Mouse (Mus musculus): ENCODE data around the gene Slc18b1. TPM values are rescaled to one million over a fixed set of nuclear protein-coding genes. Genes with fewer than 3 reads are reported as not detected.

The Slc18b1 gene
- polyA plus RNA-seq, 1 experiment from 2014 or later = 19.1 TPM

- H3K27ac ChIP-seq = no peak overlapping the region
- no peaks in the 10 kb centered on the region for H3K4me1 ChIP-seq
- H3K9ac ChIP-seq = no peak overlapping the region
- no peak overlapping the region for H3K4me3 ChIP-seq (replicated peaks)
- H3K27me3 ChIP-seq = no peaks in the 10 kb centered on the region
- no peaks in the 10 kb centered on the region for H3K9me3 ChIP-seq (replicated peaks)
- H3K4me2 ChIP-seq = no peak overlapping the region
- H3K36me3 ChIP-seq = peaks cover 26% of the 10 kb centered on the region
- no peak for ATAC-seq (replicated peaks; ENCODE audit: low FRiP score)
These were observed 15.6 kb downstream of the Slc18b1 start for GRCm38 (mm10) chr10:23812438-23812759.

- no peaks in the 10 kb centered on the region for H3K9me3 ChIP-seq (replicated peaks)
- H3K4me1 ChIP-seq = no peaks in the 10 kb centered on the region
- no peak overlapping the region for H3K4me2 ChIP-seq
- 71% methylated on average over 11 of the region's 11 CpGs for WGBS
- no peaks in the 10 kb centered on the region for H3K27me3 ChIP-seq
- no peak overlapping the region for H3K9ac ChIP-seq
- H3K36me3 ChIP-seq = peaks cover 27% of the 10 kb centered on the region
- no peak for ATAC-seq (replicated peaks; ENCODE audit: low FRiP score)
- no peak overlapping the region for H3K27ac ChIP-seq
- no peak overlapping the region for H3K4me3 ChIP-seq (replicated peaks)
These were observed 16.3 kb downstream of the Slc18b1 start for GRCm38 (mm10) chr10:23812852-23813766.

GRCm38 (mm10) chr10:23815168-23815567 lies 18.4 kb downstream of the Slc18b1 start:
- Histone ChIP-seq H3K4me3 (replicated peaks) (no peak overlapping the region), H3K27ac (no peak overlapping the region), H3K9ac (no peak overlapping the region), H3K27me3 (no peaks in the 10 kb centered on the region), H3K36me3 (peaks cover 39% of the 10 kb centered on the region), H3K9me3 (replicated peaks) (no peaks in the 10 kb centered on the region), H3K4me2 (no peak overlapping the region), H3K4me1 (no peaks in the 10 kb centered on the region)
- ATAC-seq (replicated peaks; ENCODE audit: low FRiP score) = no peak
- 63% methylated on average over 1 of the region's 1 CpGs for WGBS

- Histone ChIP-seq H3K4me1 (no peaks in the 10 kb centered on the region), H3K27me3 (no peaks in the 10 kb centered on the region), H3K4me2 (no peak overlapping the region), H3K36me3 (peaks cover 45% of the 10 kb centered on the region), H3K9ac (no peak overlapping the region), H3K9me3 (replicated peaks) (no peaks in the 10 kb centered on the region), H3K27ac (no peak overlapping the region), H3K4me3 (replicated peaks) (no peak overlapping the region)
- no peak for ATAC-seq (replicated peaks; ENCODE audit: low FRiP score)
- WGBS = 90% methylated on average over 7 of the region's 7 CpGs
These were observed 19.5 kb downstream of the Slc18b1 start for GRCm38 (mm10) chr10:23816241-23816640.

GRCm38 (mm10) chr10:23826516-23826915 lies 29.7 kb downstream of the Slc18b1 start:
- 58% methylated on average over 7 of the region's 7 CpGs for WGBS
- ATAC-seq (replicated peaks; ENCODE audit: low FRiP score) = 0 out of 2 replicates have a peak, but pooled peaks have one; percentile 22
- no peak overlapping the region for H3K9ac ChIP-seq

DNA sequence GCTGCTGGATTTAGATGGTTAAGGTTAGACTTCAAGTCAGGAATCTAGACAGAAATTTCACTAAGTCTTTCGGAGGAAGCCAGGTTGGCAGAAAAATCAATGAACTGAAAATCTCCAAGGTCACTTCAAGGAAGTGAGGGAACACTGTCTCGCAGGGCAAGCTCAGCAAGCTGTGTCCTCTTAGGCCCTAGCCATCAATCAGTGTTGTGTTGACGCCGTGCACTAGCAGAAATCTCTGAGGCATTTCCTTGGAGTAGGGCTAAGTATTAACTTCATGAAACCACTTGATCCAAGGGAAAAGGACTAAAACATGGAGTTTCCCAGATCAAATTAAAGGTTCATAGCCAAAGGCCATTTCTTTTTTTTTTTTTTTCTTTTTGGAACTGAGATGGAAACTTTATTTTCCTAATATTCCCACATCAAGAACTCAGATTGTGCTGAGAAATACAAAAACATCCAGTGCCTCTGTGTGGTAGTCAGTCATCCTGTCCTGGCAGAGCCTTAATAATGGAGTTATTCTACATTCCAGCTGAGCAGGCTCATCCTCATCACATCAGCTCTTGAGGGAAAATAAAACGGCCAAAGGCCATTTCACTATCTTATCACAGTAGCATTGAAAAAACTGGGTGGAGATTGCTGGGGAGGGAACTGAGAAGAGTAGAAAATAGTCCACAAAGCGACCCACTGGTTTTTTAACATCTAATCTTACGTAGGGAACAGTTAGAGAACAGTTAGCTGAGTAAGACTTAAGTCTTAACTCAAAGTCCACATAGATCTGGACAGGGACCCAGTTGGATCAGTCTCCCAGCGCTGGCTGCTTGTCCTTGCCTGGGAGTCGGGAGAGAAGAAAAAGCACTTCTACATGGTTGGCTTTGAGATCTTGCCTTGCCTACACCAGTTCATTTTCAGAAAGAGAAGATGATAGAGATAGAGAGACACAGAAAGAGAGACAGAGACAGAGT lies 39.5 kb downstream of the Slc18b1 start:
- Histone ChIP-seq H3K4me1 (0 out of 2 replicates have a peak, but pooled peaks cover 5% of the 10 kb centered on the region), H3K4me3 (replicated peaks) (no peak overlapping the region), H3K4me2 (no peak overlapping the region), H3K9ac (no peak overlapping the region), H3K36me3 (no peaks in the 10 kb centered on the region), H3K27me3 (no peaks in the 10 kb centered on the region), H3K27ac (no peak overlapping the region; the same call in 1 of the 2 replicates), H3K9me3 (replicated peaks) (no peaks in the 10 kb centered on the region)
- peak; percentile 80 for ATAC-seq (replicated peaks; ENCODE audit: low FRiP score)
- 53% methylated on average over 9 of the region's 9 CpGs for WGBS

More at GRCm38 (mm10) chr10:23826516-23826915, 29.7 kb downstream of the Slc18b1 start:
- H3K36me3 ChIP-seq = peaks cover 45% of the 10 kb centered on the region
- H3K4me3 ChIP-seq (replicated peaks) = no peak overlapping the region
- no peaks in the 10 kb centered on the region for H3K4me1 ChIP-seq
- H3K9me3 ChIP-seq (replicated peaks) = no peaks in the 10 kb centered on the region
- H3K4me2 ChIP-seq = no peak overlapping the region
- H3K27ac ChIP-seq = peak overlapping the region; percentile 34; the same call in 1 of the 2 replicates
- H3K27me3 ChIP-seq = no peaks in the 10 kb centered on the region

DNA sequence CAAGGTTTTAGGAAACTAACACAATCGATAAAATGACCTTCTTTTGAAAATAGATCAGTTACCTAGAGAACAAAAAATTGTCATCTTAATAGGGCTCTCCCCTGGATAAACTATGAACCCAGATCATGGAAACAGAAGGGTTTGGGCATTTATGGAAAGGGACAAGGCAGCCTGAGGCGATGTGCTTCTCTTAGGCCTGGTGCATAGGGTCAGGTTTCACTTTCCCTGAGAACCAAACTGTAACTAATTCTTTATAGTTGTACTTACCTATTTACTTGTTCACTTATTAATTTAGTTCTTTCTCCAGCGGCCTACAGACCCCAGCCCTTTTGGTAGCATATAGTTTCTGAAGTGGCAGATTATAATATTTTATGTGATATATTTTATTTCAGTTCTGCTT lies 40.3 kb downstream of the Slc18b1 start:
- H3K9ac ChIP-seq = no peak overlapping the region
- no peak overlapping the region for H3K4me2 ChIP-seq
- H3K27me3 ChIP-seq = no peaks in the 10 kb centered on the region
- peak; percentile 77 for ATAC-seq (replicated peaks; ENCODE audit: low FRiP score)
- no peaks in the 10 kb centered on the region for H3K36me3 ChIP-seq
- H3K9me3 ChIP-seq (replicated peaks) = no peaks in the 10 kb centered on the region
- H3K27ac ChIP-seq = peak overlapping the region; percentile 25; the same call in 1 of the 2 replicates
- no peak overlapping the region for H3K4me3 ChIP-seq (replicated peaks)
- H3K4me1 ChIP-seq = 0 out of 2 replicates have a peak, but pooled peaks cover 5% of the 10 kb centered on the region
- WGBS = 69% methylated on average over 3 of the region's 3 CpGs

DNA sequence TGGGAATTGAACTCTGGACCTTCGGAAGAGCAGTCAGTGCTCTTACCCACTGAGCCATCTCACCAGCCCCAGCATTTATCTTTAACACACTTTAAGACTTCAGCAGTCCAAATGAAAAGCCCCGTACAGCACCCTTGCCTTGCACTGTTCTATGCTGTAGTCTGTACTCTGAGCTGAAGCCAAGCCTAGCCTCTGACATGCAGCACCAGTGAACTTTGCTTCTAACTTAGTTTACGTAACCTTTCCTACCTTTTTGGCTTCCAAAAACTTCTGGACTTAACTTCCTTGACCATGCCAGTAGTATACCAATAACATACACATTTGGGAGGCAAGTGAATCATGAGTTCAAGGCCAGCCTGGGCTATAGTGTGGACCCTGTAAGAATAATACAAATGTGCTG lies 42.1 kb downstream of the Slc18b1 start:
- ATAC-seq (replicated peaks; ENCODE audit: low FRiP score) = no peak

GRCm38 (mm10) chr10:23839368-23839767 lies 42.6 kb downstream of the Slc18b1 start:
- H3K4me3 ChIP-seq (replicated peaks) = no peak overlapping the region
- ATAC-seq (replicated peaks; ENCODE audit: low FRiP score) = peak; percentile 25; the same call in 1 of the 2 replicates
- 44% methylated on average over 9 of the region's 9 CpGs for WGBS
- 0 out of 2 replicates have a peak, but pooled peaks cover 5% of the 10 kb centered on the region for H3K4me1 ChIP-seq
- H3K4me2 ChIP-seq = no peak overlapping the region
- H3K9me3 ChIP-seq (replicated peaks) = no peaks in the 10 kb centered on the region
- H3K9ac ChIP-seq = no peak overlapping the region
- H3K36me3 ChIP-seq = no peaks in the 10 kb centered on the region
- no peak overlapping the region for H3K27ac ChIP-seq
- no peaks in the 10 kb centered on the region for H3K27me3 ChIP-seq

More for the DNA sequence above, 42.1 kb downstream of the Slc18b1 start:
- H3K36me3 ChIP-seq = no peaks in the 10 kb centered on the region
- H3K4me3 ChIP-seq (replicated peaks) = no peak overlapping the region
- H3K27me3 ChIP-seq = no peaks in the 10 kb centered on the region
- H3K9ac ChIP-seq = no peak overlapping the region
- no peaks in the 10 kb centered on the region for H3K9me3 ChIP-seq (replicated peaks)
- no peak overlapping the region for H3K27ac ChIP-seq
- WGBS = 96% methylated on average over 3 of the region's 3 CpGs
- no peak overlapping the region for H3K4me2 ChIP-seq
- 0 out of 2 replicates have a peak, but pooled peaks cover 5% of the 10 kb centered on the region for H3K4me1 ChIP-seq

DNA sequence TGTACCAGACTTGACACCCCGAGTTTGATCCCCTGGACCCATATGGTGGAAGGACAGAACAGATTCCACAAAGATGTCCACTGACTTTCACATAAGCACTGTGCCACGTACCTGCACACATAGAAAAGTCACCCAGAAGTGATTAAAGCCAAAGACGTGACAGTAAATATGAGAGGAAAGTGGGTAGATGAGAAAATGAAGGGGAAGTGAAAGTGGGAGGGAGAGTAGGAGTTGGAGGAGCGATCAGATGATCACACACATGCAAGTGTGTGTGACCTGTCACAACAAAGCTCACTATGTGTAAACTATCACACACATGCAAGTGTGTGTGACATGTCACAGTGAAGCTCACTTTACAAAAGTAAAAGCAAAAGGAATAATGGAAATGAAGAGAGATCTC lies 43.7 kb downstream of the Slc18b1 start:
- 83% methylated on average over 4 of the region's 4 CpGs for WGBS
- no peak overlapping the region for H3K9ac ChIP-seq
- no peak overlapping the region for H3K4me3 ChIP-seq (replicated peaks)
- no peaks in the 10 kb centered on the region for H3K9me3 ChIP-seq (replicated peaks)
- no peak overlapping the region for H3K27ac ChIP-seq
- H3K4me1 ChIP-seq = 0 out of 2 replicates have a peak, but pooled peaks cover 5% of the 10 kb centered on the region
- no peak overlapping the region for H3K4me2 ChIP-seq
- H3K36me3 ChIP-seq = no peaks in the 10 kb centered on the region
- ATAC-seq (replicated peaks; ENCODE audit: low FRiP score) = no peak
- H3K27me3 ChIP-seq = no peaks in the 10 kb centered on the region

DNA sequence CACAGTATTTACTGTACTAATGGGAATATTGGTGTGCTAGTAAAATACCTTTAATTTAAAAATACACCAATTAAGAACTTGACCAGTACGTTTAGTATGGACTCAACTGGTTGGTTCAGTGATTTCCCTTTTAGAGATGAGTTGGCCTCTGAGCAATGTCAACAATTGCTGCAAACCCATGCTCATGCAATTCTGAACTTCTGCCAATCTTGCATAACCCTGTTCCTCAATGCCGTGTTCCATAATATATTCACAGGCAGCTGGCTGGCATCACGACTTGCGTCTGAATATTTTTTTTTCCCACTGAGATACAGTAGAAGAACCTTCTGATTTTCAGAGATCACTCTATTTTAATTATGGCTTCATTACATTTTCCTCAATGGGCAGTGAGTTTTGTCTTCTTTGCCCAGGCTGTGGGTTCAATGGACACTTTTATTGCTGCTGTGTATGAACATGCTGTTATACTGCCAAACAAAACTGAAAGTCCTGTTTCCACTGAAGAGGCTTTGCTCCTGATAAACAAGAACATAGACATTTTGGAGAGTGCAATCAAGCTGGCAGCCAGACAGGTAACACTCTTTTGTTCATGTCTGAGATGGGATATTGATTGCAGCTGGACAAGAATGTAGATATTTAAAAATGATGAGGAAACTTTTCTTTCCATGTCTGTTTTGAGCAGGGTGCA lies 54.6 kb downstream of the Slc18b1 start, which contains the start of gene Vnn3:
Gene Vnn3 (plus strand): TSS at position 235 of the 685 bp plus-strand sequence.
- Histone ChIP-seq H3K27me3 (no peaks in the 10 kb centered on the region), H3K4me3 (replicated peaks) (no peak within 1 kb of the TSS), H3K9me3 (replicated peaks) (no peaks in the 10 kb centered on the region), H3K4me2 (no peak within 1 kb of the TSS), H3K4me1 (no peaks in the 10 kb centered on the region), H3K9ac (no peak within 1 kb of the TSS), H3K36me3 (no peaks in the 10 kb centered on the region), H3K27ac (no peak within 1 kb of the TSS)
- ATAC-seq (replicated peaks; ENCODE audit: low FRiP score) = no peak
- 72% methylated on average over 4 of the region's 4 CpGs for WGBS

Data from kidney, embryonic 15.5 days (tissue).